Mouse (Mus musculus): ENCODE measurements around the gene Gtf2i.

The Gtf2i gene

DNA sequence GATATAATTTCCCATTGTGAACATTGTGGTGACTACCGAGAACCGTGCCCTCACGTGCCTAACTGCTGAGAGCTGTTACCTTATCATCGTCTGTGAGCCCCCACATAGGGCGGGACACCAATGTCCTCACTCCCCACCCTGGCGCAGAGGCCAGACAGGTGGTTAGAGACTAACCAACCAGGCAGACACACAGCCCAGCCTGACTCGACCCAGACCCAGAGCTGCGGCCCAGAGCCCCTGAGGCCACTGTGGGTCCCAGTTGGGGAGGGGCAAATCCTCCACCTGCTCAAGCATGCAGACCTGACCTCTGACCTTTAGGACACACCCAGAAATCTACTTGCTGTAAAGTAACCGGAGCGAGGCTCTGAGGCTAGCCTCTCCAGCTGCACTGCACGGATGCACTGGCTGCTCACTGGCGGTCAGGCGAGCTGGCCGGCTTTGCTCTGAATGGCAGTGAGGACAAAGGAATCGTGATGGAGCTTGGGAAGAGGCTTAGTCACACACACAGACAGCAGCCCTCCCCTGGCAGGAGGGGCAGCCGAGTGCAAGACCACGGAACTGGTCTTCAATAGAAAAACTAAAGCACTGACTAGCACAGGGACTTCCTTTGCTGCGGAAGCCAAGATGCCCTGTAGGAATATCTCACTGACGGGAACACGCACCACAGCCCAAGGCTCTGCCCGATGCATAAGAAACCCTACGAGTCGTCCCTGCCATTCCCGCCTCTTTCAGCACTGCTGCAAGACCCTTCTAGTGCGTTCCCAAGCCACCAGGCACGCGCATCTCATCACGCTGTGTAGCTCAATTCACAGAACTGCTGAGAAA lies 76.4 kb downstream of the Gtf2i start:
- DNase-seq, result no peak

DNA sequence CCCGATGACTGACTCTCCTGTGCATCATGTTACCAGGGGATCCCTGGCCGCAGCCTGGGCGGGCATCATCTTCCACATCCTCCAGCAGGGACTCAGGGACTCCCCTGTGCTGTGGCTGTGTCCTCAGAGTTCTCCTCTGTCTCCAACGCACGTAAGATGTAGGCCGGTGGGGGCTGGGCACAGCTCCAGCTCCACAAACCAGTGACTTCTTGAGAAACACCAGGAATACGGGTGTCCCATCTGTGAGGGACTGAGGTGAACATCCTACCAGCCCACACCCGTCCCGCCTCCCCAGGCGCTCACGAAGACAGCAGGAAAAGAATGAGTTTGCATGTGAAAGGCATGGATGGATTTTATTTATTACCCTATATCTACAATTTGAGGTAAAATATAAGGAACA lies 77.1 kb downstream of the Gtf2i start:
- DNase-seq, result no peak

DNA sequence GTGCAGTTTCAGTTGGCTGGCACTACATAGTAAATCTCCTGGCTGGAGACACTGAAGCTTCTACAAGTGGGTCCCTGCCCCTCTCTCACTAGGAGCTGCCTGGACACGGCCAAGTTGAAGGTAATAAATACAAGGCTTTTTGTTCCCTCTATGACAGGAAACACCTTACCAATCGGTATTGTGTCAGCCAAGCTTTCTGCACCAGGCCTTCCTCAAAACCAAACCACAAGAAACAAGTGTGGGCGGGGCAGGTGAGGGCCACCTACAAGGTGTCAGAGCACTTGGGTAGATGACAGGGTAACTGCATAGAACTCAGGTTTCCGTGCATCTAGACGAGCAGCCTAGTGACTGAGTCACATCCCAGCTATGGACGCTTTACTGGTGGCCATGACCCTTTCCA lies 77.8 kb downstream of the Gtf2i start:
- peak; percentile 82 for DNase-seq

DNA sequence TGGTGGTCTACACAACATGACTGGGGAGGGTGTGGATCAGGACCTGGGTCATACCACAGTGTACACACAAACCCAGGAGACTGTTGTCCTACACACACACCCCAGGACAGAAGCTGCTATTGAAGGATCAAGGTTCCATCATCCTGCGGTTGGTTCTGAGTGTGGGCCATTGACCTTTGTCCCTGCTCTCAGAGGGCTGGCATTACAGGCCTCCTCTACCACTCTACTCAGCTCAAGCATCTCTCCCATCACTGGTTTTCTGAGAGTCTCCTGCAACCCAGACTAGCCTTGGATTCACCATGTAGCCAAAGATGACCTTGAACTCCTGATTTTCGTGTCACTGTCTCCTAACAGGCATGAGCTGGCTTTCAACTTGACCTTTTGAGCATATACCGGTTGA lies 78.3 kb downstream of the Gtf2i start:
- DNase-seq, result no peak

DNA sequence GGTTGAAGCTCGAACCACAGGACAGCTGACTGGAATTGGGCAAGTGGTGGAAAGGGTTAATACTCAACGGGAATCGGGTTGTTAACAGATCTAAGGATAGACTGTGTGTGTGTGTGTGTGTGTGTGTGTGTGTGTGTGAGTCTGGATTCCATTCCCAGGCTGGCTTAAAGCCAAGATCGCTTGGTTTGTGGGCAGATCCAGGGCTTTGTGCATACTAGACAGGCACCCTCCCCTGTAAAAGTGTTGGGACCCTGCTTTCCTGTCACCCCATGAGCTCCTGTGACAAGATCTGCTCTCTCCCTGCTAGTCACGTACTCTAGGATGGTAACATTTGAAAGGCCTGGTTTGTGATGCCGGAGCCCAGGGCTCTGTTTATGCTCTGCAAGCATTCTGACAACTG lies 79.4 kb downstream of the Gtf2i start:
- DNase-seq, result no peak

DNA sequence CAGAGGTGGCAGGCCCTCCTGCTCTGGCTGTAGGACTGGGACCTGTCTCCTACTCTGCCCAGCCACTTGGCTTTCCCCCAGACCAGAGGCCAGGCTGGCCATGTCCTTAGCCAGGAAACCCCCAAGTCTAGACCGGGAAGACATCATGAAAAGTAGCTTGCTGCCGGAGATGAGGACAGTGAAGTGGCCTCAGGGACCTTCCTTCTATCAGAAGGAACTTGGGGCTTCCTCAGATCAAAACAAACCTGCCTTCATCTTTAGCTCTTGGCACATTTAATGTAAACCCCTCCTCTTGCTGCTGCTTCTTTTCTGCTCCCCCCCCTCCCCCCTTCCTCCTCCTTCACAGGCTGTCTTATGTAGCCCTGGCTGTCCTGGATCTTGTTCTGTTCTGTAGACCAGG lies 80.4 kb downstream of the Gtf2i start:
- DNase-seq, result peak; percentile 57

DNA sequence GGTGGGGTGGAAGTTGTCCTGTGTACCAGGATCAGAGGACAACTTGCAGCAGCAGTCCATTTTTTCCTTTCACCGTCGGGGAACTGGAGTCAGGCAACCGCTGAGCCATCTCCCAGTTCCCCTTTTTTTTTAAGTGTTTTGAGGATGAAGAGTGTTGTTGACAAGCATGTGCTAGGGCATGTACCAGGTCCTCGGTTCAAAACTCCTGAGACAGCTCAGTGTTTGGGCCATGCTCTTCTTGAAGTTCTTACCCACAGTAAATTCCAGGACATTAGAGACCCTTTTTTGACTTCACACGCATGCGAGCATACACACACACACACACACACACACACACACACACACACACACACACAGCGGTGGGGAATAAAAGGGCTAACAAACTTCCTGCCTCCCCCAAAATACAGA lies 81.3 kb downstream of the Gtf2i start:
- DNase-seq, result peak; percentile 65

DNA sequence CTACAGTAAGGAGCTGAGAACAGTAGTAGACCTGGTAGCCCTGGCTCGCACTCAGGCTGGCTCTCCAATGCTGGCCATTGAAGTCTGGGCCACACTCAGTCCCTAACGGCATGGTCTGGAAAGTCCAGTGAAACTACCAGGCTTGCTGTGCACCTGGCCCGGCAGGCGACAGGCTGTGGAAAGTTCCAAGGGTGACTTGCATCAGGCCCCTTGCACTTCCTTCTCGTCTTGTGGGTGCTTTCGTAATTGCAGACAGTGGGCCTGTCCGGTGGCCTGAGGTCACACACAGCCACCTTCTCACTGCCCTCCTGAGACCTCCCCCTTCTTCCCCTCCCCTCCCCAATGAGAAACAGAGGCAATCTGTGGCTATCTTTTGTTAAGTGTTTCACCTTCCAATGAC lies 82.0 kb downstream of the Gtf2i start:
- DNase-seq, result peak; percentile 53

DNA sequence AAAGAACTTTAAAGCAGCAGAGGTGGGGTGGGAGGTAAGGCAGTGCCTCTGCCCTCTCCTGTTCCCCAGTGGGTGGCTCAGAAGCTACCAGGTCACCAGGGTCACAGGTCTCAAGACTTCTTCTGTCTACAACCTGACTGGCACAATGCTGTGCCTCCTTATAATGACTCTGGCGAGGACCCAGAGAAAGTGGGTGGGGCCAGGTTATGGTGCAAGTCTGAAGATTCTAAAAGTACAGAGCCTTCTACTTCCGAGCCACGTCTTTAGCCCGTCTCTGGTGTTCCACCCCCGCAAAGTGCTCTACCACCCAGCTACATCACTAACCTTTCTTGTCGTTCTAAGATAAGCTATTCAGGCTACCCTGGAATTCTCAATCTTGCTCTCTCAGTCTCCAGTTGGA lies 82.4 kb downstream of the Gtf2i start:
- peak; percentile 60 for DNase-seq

DNA sequence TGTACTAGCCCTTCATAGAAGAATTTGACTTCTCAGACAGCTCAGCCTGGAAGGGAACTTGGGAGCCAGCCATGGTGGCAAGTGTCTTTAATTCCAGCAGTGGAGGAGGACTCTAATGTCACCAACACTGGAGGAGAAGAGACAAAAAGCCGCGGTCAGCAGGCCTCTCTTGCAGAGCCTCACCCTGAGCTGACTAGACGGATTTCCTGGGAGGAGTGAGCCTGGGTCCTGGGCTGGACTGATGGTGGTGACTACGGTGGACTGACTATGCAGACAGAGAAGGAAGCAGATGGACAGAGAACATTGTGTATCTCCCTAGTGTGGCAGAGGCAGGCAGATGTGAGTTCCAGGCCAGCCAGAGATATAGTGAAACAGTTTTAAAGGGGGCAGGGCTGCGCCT lies 83.2 kb downstream of the Gtf2i start:
- DNase-seq, result no peak

DNA sequence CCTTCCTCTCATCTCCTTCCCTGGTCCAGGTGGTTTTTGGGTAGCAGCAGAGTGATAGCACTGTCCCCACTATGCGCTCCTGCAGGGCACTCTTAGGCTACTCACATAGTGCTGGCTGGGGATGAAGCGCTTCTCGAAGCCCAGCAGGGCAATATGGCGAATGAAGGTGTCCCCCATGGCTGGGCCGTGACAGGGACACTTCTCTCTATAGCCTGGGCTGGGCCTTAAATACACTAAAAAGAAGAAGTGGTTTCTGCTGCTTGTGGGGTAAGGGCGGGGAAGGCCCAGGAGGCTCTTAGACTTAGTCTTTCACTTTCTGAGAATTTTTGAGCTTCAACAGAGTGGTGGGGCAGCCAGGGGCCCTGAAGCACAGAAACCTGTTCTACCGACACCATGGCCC lies 85.2 kb downstream of the Gtf2i start, which contains the start of gene Ncf1:
TSS of gene Ncf1 (minus strand) at position 235 of the 400 bp plus-strand sequence.
- DNase-seq, result no peak

DNA sequence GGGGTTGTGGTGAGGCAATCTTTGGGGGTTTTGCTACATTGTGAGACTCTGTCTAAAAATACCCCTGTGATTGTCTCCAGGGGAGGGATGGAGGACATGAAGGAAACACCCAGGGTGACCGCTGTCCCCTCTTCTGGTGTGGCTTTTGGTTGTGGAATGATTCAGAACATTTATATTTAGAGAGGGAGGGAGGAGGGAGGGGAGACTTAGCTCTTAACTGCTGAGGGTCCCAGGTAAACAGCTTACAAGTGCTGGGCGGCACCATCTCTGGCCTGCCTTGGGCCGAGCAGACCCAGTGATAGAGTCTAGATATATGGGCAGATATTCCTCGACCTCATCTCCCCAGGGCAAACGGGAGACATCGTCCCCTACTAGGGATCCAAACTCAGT lies 86.3 kb downstream of the Gtf2i start:
- no peak for DNase-seq

DNA sequence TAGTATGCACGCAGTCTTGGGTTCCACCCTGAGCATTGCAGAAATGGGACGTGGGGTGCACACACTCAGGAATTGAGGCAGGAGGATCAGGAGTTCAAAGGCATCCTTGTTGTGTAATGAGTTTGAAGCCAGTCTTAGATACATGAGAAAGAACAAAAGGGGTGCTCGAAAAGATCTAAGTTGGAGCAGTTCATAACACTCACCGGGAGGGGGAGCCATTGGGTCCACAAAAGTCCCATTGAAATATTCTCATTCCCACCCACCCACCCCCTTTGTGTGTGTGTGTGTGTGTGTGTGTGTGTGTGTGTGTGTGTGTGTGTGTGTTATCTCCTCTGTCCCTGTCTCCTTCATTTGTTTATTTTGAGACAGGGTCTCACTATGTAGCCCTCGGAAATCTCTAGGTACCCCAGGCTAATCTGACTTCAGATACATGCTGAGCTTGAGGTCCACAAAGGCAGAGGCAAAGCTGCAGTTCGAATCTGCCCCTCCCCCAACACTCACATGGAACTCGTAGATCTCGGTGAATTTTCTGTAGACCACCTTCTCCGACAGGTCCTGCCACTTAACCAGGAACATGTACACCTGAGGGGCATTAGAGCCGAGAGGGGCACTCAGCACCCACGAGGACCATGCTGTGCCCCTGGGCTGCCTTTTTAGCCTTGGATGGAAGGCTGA lies 86.8 kb downstream of the Gtf2i start:
- peak; percentile 67 for DNase-seq

DNA sequence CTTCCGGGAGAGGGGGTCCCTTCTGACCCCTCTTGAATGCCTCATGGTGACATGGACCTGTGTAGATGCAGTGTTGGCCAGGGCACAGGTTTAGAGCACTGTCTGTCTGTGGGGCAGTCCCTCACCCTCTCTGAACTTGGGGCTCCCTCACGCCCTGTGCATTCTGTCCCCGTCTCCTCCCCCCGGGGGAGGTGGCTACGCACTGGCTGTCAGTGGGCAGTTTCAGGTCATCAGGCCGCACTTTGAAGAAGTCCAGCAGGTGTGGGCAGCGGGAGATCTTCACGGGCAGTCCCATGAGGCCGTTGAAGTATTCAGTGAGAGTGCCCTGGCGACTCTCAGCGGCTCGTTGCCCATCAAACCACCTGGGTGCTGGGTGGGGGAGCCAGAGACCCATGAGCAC lies 87.6 kb downstream of the Gtf2i start:
- DNase-seq, result no peak

DNA sequence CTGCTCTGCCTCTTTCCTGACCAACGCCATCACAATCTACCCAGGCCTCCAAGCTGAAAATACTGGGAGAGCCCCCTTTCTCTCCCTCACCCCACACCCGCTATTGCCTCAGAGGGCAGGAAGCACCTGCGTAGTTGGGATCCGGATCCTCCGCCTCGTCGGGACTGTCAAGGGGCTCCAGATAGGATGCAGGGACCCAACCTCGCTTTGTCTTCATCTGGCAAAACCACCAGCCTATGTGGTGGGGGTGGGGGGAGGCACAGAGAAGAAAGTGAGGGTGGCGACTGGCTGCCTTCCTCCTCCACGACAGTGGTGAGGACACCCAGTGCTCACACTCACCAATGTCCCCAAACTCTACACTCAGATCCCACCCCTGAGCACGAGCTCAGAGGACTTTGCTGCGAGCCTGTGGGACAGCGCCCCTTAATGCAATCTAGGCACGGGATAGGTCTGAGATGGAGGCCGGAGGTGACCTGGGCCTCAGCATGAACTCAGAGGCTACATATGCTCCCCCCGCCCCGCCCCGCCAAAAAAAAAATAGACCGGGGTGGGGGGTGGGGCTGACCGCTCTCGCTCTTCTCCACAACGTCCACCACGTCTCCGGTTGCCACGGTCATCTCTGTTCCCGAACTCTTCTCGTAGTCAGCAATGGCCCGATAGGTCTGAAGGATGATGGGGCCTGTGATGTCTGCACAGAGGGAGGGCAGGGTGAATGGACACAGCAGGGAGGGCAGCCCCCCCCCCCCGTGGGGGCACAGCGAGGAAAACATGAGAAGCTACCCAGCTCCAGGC lies 89.3 kb downstream of the Gtf2i start:
- DNase-seq, result peak; percentile 40

DNA sequence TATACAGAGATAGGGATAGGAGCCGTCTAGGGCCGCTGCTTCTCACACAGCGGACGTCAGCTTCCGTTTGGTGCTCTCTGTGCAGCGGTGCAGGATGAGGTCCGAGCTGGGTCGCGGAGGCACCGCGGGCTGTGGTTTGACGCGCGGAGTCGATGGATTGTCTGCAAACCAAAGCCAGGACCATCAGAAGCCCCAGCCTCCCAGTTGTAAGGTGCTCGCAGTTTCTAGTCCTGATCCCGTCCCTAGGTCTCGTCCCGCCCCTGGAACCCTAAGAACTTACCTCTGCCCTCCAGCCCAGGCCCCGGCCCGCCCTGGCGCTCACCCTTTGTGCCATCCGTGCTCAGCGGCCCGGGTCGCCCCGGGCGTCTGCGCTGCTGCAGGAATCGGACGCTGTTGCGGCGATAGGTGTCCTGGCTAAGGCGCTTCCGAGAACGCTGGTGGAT lies 92.8 kb downstream of the Gtf2i start:
- DNase-seq, result no peak

DNA sequence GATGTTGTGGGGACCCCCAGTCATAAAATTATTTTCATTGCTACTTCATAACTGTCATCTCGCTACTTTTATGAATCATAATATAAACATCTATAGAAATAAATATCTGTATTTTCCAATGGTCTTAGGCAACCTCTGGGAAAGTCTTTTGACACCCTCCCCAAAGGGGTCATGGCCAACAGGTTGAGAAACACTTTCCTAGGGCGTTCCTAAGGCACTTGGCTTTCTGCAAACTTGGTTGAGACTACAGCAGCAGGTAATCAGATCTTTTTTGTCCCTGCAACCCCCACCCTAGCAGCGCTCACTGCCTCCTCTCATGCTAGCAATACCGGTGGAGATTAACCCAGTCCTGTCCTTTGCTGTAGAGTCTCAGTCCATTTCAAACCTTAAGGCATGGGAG lies 93.3 kb downstream of the Gtf2i start:
- DNase-seq, result no peak

DNA sequence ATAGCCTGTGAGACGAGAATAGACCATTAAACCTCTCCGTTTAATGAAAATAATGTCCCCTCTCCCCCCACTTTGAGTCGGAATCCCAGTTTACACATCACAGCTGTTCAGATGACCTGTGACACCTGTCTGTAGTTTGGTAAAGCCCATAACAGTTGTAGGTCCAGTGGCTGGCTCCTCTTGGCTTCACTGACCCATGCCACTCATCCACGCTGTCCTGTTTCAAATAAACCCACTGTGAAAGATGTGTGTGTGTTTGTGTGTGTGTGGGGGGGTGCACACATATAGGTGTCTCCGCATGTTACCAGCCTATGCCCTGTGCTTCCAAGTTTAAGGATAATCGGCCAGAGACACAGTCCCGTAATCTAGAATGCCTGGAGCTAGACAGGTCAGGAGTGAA lies 96.7 kb downstream of the Gtf2i start:
- no peak for DNase-seq

DNA sequence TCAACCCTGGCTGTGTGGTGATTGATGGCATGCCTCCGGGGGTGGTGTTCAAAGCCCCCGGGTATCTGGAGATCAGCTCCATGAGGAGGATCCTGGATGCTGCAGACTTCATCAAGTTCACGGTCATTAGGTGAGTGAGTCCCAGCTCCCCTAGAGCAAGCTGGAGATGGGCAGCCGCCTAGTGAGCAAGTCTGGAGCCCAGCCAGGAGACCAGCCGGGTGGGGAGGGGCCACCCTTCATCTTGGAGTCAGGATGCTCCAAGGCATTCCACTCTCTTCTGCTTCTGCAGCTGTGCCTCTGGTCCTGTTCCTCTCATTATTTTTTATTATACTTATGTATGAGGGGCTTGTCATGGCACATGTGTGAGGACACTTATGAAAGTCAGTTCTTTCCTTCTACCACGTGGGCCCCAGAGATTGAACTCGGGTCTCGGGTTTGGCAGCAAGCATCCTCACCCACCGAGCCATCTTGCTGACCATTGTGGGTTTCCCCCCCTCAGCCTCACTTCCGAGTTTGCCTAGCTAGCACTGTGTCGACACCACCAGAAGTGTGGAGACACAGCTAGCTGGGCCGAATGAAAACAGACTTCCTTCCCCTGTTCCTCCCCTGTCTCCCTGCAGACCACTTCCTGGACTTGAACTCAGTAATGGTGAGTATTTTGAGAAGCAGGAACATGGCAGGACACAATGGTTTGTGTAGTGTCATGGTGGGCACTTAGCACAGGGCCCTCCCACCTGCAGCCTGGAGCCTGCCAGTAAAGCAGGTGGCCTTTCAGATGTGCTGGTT lies 100.3 kb downstream of the Gtf2i start:
- DNase-seq, result no peak

DNA sequence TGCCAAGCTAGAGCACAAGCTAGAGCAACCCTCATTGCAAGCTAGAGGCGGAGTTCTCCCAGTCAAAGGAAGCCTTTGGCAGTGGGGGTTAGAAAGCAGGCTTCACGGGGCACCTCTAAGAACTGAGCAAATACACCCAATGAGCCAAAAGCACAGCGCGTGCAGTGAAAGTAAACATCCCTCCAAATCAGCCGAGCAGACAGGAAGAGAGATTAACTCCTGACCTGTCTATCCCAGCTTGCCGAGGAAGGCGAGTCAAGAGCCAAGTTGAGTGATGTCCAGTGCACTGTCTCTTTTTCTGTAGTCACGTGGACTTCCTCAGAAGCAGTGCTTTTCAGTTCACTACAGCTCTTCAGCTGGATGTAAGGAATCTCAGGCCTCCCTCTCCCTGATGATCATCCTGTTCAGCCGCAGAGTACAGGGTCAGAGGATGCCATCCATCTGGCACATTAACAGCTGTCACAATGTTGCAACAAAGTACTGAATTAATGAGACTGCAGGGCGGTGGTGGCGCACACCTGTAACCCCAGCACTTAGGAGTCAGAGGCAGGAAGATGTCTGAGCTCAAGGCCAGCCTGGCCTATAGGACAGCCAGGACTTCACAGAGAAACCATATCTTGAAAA lies 104.5 kb downstream of the Gtf2i start:
- no peak for DNase-seq

DNA sequence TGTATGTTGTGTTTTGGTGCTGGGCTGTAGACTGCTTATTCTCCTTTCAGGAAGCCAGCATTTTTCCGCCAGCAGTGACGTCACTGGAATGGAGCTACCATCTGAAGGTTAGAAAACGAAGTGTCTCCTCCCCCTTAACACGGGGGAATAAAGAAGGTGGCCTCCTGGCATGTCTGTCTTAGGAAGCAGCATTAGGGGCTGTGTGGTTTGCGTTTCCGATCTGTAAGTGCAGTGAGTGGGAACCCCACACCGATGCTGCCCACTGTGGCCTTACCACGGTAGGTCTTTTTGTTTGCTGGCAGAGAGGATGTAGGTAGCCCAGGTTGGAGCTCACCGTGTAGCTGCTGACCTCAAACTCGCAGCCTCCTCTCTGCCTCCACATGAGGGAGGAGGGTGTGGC lies 107.8 kb downstream of the Gtf2i start:
- no peak for DNase-seq

DNA sequence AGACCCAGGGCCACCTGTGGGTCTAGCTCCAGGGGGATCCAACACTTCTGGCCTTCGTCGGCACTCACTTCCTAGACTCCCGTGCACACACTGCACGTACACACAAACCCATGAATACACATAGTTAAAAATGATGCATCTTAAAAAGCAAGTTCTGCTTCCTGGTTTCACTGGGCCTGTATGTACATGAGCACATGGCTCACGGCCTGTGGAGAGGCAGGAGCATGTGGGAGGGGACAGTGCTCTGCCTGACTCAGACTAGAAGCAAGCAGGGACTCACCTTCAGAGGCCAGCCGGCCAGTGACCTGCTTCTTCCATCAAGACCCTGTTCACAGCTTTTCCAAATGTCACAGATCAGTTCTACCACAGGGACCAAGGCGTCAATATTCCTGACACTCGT lies 120.9 kb downstream of the Gtf2i start:
- no peak for DNase-seq
